Mouse (Mus musculus) erythroblast, adult 5-6 weeks (primary cell): ENCODE measurements around the gene Nck2. TPM values are rescaled to one million over a fixed set of nuclear protein-coding genes. Genes with fewer than 3 reads are reported as not detected.

ENCODE experiments used
- ATAC-seq: replicated peaks from 2 replicates; pipeline ENCODE4 v1.8.0; 2016; ENCODE audit warnings: moderate number of reproducible peaks, mild to moderate bottlenecking, moderate TSS enrichment, inconsistent platforms; ENCODE audit not compliant: poor library complexity, low FRiP score, severe bottlenecking
- total RNA-seq, 2 experiments: library from RNA; stranded (forward) in 1 of 2; stranded (reverse) in 1 of 2; fragments of 150-400 nt in 1 of 2; fragments of 200-764, 138-1000 nt in 1 of 2; gene quantifications; 2 replicates each; pipeline versions ENCODE4 v1.2.3 to v1.2.4; 2015 to 2017; ENCODE audit warnings: low replicate concordance in 2 of 2

Gene Nck2
- total RNA-seq, 2 experiments from 2014 or later: 0.77 to 2.4 TPM

DNA sequence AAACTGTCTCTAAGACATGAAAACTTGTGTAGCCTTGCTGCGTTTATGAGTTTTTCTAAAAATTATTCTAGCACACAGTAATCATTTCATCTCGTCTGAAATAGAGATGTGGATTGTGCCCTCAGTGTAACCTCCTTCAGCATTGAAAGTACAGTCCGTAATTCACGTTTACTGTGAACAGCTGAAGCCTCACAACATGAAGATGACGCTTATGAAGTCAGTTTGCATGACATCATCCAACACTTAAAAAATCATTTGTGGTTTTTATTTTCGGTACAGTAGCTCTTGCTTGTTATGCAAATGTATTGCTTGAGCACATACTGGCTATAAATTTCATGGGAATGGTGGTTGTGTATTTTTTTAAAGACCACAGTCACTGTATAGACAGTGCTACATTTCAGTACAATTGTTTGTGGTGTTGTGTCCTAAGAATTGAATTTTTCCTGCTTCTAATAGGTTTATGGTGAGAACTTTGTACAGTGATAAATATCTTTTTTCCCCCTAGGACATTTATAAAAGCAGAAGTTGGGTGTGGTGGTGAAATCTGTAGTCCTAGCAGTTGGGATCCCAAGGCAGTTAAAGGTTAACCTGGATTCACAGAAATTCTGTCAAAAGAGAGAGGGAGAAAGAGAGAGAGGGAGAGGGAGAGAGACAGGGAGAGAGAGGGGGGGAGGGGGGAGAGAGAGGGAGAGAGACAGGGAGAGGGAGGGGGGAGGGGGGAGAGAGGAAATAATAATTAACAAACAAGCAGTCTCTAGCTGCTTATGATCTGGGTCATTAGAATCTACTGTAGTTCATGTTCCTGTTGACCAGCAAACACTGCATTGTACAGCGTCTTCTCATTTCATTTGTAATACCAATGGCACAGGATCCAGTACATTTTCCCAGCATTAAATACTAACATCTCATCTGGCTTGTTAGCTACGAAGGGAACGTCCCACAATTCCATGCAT, 14.2 kb upstream of the Nck2 start:
- no peak for ATAC-seq

DNA sequence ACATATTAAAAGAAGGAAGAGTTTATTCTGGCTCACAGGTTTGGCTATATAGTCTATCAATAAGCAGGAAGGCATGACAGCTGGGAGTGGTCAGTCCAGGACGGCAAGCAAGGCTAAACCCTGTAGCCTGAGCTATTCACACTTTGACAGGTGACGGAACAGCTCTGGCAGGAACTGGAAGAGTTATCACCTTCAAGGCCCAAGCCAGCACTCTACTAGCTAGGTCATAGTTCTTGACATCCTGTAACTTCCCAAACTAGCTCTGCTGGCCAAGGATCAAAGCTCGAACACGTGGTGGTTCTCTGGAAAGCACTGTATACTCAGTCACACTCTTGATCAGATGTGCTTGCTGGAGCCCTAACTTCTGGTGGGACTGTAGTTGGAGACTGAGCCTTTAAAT, 10.5 kb upstream of the Nck2 start:
- ATAC-seq: no peak

DNA sequence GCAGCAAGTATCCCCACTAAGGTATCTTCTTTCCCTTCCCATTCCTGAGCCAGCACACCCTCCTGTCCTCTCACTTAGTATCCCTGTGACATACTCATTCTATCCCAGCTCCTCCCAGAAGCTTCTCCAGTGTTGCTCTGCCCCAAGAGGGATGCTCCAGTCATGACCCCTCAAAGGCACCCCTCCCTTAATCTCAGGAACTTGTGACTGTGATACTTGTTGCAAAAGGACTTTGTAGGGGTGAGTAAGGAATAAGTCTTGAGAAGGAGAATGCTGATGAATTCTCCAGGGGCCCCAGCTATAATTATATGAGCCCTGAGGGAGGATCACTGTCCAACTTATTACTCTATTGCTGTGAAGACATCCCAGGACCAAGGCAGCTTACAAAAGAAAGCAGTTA, 7.8 kb upstream of the Nck2 start:
- no peak for ATAC-seq

DNA sequence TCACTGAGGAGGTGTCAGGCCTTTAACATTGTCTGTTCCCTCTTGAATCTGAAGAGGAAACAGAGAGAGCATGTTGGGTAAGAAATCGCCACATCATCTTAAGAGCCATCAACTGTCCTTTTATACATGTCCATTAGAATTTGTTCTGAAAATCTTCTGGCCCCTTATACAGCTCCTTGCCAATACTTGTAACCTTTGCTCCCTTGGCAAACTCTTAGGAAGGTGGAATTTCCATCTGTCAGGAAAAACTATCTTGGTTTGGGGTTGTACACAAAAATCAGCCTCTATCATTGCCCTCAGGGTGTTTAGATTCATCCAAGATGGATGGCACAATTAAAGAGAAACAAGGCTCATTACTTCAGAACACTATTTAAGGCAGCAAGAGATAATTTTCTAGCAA, 5.1 kb upstream of the Nck2 start:
- ATAC-seq: no peak

DNA sequence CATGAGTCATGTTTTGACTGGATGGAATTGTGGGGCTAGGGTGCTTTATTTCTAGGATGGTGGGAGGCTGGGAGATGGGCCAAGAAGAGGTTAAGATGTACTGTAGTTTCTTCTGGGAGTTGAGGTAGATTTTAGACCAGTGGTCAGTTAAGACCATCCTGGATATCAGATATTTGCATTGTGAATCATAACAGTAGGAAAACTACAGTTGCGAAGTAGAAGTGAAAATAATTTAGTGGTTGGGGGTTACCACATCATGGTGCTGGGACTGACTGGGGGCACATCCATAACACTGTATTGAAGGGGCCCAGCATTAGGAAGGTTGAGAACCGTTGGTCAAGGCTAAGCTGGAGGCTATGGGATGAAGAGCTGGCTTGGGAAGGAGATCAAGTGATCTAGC, 1.8 kb upstream of the Nck2 start:
- ATAC-seq: no peak

DNA sequence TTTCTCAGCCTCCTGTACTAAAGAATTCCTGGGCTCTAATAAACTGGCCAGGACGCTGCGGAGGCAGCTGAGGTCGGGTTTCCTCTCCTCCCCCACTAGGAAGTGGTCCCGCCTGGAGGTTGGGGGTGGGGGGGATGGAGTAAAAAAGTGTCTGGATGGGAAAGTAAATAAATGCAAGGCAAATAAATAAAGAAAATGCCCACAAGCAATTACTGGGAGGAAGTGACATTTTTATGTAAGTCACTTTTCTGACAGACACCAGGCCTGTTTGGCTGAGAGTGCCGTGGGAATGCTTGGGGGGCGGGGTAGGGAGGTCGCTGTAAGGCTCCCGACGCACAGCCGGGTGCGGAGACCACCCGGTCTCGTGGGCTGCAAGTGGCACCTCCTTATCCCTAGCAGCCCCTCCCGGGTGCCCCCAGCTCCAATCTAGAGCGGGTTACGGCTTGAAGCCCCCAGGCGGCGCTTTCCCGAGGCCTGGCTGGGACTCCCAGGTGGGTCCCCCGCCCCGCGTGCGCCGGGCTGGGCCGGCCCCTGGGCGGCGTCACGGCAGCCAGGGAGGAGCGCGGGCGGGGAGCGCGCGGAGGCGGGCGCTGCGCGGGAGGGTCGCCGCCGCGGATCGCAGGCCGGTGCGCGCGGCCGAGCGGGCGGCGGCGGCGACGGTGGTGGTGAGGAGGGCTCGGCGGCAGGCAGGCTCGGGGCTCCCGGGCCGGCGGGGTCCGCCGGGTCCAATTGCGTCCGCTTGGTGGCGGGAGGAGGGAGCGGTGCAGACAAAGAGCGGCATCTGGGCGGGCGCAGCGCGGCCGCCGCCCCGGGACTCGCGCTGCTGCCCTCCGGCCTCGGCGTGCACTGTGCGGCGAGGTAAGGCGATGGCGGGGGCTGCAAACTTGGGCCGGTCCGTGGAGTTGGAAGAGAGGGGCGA, 1.1 kb downstream of the Nck2 start:
- ATAC-seq: no peak

DNA sequence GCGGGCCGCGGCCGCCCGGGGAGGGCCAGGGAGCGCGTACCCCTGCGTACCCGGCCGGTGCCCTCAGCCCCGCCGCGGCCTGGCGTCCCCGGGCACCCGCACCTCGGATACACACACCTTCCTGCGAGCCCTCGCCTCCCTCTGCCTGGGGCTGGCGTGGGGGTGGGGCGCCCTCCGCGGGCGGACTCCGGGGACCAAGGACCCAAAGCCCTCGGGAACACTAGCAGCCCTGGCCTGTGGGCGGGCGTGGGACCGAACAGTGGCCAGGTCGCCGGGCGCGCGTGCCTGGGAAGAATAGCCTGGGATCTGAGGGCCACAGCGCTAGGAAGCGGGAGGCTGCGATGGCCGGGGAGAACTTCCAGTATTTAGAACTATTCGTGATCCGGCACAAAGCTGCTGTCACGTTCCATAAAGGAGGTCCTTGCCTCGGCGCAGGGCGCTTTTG, 1.7 kb downstream of the Nck2 start:
- no peak for ATAC-seq

DNA sequence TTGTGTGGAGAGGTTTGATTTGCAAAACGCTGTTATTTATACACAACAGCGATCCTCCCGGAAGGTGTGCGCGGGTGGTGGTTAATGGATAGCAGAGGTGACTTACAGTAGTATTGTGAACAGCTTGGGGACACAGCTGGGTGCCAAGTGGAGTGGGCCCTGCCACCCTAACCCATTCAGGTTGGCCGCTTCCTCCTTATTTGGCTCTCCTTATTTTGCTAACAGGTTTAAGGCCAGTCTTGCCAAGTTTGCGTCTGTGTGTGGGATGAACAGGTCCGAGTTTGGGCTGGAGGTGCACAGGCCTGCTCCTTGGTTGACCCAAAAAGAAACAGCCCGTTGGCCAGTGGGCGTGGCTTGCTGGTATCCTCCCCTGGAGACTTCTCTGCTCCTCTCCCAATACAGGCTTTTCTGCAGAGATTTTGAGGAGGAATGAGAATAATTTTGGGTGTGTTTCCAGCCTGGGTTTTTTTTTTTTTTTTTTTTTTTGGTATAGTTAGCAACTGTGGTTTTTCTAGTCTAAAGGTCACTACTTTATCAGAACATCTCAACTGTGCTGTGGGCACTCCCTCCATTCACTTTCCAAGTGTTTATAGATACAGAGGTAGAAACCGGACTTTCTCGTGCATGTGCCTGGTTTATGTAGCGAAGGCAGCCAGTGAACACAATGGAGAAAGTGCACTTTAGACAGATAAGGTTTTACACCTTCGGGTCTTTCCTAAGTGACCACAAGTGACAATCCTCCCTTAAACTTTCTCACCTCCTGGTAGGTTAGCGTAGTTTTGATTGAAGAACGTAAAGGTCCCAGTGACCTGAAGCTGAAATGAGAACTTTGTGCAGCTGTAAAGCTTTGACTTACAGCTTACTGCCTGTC, 2.6 kb downstream of the Nck2 start:
- no peak for ATAC-seq

DNA sequence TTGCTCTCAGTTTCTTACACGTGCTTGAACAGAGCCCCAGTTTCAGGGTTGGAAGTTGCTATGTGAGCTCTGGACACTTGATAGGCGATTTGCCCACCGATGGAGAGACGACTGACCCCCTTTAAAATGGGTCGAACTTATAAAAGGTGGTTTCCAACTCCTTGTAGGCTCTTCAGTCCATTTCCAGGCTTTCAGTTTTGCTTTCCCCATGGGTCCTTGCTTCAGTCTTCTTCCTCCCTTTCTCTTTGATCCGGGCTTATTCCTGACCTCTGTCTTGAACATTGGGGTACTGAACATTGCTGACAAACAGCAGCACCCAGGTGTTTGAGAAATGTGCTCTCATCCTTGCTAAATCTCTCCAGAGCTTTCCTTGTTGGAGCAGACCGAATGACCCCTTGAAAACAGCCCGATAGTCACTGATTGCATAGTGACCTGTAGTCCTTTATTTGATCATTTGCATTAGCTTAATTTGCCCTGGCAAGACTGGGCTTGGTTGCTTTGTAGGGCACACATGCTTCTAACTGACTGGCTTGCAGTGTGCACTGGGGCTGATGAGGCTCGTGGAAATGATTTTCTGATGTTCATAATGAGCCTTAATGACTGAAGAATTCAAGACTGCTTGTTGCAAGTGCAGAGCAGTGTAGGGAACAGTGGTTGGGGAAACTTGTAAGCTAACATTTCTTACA, 3.4 kb downstream of the Nck2 start:
- no peak for ATAC-seq

DNA sequence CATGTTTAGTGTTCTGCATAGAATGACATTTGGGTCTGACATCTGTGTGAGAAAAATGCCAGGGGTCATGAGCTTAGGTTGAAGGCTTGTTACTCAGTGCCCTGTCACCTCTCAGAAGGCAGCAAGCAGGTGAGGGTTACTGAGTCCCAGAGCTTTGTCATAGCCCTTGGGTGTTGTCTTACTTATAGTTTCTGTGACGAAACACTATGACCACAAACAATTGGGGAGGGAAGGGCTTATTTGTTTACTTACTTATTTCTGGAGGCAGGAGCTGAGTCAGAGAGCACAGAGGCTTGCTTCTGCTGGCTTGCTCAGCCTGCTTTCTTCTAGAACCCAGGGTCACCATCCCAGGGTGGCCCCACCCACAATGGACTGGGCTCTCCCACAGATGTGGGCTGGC, 6.4 kb downstream of the Nck2 start:
- no peak for ATAC-seq

DNA sequence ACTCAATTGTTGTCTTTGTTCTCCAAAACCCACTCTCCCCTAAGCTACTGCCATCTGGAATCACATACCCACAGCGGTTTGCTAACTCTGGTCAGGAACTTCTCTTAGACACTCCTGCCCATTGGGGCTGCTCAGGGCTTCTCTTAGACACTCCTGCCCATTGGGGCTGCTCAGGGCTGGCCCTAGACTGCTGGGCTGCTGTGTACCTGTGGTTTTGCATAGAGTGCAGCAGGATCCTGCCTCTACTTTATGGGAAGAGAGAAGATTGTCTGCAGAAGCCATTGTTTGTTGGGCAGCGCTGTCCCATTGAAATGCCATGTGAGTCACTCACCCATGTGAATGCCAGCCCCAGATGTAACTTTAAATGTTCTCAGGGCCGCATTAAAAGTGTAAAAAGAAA, 9.3 kb downstream of the Nck2 start:
- no peak for ATAC-seq

DNA sequence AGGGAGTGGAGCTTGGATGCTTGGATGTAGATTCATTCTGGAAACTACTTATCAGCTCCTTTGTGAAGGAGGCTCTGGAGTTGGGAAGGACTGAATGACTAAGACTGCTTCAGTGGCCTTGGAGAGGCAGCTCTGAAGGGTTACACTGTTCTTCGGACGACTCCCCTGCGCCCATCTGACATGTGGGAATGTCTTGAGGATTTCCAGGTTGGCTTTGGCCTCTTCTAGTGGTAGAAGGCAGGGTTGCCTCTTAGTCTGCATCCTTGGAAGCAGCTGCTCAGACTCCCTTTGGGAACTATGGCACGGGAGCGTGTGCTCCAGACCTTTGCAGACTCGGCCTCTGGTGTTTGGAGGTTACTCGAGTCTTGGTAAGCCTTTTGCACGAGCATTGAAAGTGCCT, 10.4 kb downstream of the Nck2 start:
- no peak for ATAC-seq

DNA sequence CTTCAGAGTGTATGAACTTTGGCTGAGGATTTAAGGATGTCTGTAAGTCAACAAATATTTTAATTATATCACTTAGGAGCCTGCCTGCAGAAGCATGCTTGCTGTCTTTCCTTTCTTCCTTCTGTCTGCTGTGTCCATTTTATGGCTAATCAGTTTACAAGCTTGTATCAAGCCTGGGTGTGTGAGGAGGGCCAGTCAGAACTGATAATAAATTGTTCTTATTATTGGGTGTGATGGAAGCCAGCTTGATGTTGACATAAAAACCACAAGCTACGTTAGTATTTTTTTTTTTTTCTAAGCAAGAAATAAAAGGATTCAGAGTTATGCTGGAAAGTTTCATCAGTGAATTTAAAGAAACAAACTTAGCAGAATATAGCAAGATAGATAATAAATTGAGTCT, 10.8 kb downstream of the Nck2 start:
- ATAC-seq: no peak

DNA sequence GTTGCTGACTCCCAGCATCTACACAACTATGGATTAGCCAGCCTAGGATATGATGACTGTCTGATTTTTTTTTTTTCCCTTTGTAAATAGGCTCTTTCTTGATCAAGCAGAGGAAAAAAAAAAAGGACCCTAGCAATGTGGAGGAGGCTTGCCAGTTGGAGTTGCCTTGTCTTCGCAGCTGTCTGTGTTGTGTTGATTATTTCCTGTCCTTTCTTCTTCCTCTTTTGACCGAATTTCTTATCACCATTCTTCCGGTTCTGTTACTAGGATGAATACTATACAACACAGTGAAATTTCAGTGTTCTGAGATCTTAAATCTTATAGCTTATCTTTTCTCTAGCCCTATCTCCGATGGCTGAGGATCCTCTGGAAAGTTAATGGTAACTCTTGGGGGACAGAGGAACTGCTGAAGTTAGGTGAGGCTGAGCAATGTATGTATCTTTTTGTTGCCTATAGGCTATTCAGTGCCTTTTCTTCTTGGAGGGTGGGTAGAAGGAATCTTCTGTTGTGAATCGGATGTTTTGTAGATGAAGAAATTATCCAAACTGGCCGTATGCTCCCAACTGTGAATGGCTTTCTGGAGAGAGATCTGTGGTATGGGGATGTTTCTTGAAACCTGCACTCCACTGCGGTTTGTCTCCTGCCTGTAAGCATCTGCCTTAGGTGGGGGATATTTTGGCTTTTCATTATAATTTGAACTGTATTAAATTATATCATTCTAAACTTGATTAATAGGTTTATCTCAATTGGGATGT, 12.8 kb downstream of the Nck2 start:
- no peak for ATAC-seq

DNA sequence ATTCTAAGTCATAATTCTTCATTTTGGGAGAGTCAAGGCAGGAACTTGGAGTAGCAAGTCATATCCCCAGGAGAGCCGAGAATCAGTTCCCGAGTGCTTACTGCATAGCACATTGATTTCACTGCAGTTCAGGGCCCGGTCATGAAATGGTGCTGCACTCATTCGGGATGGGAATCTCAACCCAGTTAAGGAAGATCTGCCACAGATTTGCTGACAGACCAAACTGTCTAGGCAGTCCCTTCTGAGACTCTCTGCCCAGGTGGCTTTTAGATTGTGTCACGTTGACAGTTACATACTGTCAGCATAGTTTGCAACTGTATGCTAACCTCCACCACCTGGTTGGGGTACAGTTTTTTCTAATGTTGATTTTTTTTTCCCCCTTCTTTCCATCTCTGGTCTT, 16.1 kb downstream of the Nck2 start:
- no peak for ATAC-seq

DNA sequence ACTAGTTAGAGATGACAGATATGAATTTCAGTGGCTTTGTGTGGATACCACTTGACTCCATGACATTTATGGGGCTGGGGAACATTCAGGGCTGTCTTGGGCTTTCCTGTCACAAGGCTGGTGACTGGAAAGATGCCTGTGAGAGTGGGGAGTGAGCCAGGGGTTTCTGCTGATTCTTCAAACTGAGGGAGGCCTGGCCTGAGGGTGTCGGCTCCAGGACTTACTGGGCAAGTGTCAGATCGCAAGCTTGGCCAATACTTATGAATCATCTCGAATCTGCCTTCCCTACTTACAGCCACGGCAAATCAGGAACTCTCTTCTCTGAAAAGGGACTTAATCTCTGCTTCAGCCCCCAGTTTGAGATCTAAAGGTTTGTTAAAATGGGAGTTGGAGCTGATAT, 18.3 kb downstream of the Nck2 start:
- no peak for ATAC-seq

DNA sequence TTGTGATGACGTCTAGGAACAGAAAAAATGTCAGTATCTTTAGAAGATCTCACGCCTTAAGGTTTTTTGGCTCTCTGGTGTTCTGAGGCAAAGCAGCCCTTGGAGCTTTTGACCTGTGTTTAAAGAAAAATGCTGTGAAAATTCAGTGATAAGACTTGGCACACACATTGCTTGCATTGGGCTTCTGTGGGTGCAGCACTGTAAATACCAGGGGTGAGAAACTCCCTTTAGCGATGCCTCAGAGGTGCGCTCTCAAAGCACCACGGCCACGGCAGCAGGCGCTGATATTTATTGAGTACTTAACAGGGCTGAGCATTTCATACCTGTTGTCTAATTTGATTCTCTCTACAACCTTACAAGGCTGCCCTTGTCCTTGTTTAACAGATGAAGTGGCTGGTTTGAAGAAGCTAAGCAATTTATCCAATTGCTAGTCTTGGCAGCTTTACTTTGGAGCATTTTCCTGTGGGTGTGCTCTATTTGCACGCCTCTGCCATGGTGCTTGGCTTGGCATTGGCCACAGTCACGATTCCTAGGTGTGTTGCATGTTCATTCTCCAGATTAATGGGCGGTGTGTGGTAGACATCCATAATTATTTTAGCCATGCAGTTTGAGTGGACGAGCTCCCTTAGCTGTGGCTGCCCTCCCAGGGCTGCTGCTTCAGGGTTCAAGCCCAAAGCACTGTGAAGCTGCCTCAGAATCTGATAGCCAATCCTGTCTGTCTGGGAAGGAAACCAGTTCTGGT, 19.7 kb downstream of the Nck2 start:
- no peak for ATAC-seq

DNA sequence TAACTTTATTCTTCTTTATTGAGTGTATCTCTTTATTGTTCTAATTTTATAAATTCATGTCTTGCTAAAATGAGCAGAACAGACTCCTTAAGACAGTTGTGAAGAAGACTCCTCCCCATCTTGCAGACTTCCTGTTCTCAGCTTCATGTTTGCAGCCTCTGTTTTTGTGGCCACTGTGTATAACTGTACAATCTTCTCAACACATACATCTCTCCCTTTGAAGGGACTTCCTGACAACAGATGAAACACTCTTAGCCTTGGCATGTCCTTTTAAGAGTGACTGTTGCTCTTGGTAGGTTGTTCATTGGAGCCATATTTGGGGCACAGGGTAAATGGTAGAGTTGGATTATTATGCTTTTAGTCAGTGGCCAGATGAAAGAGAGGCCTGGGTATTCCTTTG, 20.6 kb downstream of the Nck2 start:
- no peak for ATAC-seq
